Mouse (Mus musculus): ENCODE measurements around the gene Dhtkd1.
"Not testable (repeated sequence)": the region's sequence is repeated elsewhere in the genome, so short reads cannot be mapped to it uniquely, and the experiment has no call there.

Dhtkd1 gene

DNA sequence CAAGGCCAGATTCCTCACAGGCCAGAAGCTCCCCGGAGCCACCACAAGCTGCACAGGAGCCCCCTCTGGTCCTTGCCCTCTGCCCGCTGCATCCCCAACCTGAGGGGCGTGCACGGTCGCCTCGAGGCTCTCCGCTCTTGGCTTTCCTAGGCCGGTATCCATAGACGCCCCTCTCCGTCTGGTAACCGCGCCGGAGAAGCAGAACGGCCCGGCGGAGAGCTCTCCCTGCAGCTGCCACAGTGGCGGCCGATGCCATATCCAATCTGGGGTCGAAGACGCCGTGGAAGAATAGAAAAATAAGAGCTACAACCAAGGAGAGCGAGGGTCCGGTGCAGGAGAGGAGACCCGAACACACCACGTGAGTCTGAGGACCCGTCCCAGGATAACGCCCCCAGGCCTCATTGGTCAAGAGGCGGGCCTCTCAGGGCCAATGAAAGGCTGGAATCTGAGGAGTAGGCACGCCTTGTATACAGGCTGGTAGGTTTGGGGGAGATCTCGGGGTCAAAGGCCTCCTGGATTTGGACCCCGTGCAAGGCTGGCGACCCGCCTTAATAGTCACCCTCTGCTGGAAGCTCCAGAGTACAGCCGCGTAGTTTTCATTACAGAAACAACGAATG is at the start of gene Dhtkd1:
Gene Dhtkd1, minus strand, starts transcription at position 377 of the 617 bp plus-strand sequence.
- peak; percentile 71 for DNase-seq

DNA sequence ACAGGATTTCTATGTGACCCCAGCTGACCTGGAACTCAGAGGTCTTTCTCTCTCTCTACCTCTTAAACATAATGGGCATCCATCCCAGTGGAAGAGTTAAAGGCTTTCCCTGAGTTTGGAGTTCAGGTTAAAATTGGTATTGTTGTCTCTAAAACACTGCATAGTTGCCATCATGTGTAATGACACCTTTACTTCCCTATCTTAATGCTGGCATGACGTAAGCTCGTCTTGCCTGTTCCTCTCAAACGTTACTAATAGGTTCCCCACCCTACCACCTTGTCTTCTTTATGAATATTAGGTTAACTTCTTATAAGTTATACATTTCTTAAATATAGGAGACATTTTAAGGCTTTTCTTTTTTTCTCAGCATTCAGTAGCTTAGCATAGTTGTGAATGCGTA is 34.9 kb upstream of the Dhtkd1 start:
- DNase-seq, result no peak

DNA sequence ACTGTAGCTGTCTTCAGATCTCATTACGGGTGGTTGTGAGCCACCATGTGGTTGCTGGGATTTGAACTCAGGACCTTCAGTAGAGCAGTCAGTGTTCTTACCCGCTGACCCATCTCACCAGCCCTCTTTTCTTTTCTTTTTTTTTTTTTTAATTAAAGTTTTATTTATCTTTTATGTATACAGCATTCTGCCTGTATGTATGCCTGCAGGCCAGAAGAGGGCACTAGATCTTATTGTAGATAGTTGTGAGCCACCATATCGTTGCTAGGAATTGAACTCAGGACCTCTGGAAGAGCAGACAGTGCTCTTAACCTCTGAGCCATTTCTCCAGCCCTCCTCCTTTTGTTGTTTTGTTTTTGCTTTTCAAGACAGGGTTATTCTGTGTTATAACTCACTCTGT is 28.0 kb upstream of the Dhtkd1 start:
- DNase-seq, result not testable (repeated sequence)

DNA sequence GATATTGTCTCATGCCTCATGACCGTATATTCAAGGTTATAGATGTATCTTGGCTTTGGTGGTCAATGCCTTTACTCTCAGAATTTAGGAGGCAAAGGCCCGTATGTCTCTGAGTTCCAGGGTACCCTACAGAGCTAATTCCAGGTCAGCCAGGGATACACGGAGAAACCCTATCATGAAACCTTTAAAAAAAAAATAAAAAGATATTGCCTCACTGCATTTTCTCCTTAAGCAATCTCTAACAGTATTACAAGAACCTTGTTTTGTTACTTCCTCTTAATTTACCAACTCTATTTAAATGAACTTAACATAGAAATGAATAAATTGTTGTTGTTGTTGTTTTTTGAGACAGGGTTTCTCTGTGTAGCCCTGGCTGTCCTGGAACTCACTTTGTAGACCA is 23.4 kb upstream of the Dhtkd1 start:
- DNase-seq, result no peak

DNA sequence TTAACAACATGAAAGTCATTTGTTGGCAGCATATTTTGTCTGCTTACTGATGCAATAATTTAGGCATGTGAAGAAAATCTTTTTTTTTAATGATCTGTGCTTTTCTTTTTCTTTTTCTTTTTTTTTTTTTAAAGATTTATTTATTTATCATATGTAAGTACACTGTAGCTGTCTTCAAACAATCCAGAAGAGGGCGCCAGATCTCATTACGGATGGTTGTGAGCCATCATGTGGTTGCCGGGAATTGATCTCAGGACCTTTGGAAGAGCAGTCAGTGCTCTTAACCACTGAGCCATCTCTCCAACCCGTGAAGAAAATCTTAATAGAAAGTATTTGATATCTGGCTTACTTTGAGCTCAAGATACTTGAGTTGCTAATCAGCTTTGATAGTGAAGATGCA is 21.1 kb upstream of the Dhtkd1 start:
- not testable (repeated sequence) for DNase-seq

DNA sequence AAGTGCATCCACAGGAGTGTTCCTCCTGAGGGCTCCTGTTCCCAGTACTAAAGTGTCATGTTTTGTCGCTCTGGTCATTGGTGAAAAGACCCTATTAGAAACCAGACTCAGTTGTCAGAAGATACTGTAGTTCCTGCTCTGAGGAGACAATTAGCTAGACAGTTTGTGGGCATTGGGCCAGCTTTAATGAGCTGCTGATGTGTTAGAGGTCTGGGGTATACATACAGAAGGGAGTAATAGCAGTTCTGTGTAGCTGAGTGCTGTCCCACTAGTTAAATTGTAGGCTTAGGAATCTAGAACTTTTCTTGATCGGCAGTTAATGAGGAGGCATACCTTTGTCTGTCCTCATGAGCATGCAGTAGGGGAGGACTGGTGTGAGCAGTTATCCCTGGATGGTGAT is 19.7 kb upstream of the Dhtkd1 start:
- DNase-seq, result no peak

DNA sequence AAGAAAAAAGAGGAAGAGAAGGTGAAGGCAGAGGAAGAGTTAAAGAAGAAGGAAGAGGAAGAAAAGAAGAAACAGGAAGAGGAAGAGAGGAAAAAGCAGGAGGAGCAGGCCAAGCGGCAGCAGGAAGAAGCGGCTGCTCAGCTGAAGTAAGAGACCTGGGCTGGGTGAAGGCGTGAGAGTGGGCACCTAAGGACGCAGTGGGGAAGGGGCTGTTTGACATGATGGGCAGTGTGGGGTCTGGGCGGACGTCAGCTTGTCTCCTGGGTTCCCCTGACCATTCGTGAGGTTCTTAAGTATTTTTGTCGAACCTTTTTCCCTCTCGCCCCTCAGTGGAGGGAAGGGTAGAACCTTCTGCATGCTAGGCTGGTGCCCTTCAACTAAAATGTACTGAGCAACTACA is 15.1 kb upstream of the Dhtkd1 start:
- no peak for DNase-seq

DNA sequence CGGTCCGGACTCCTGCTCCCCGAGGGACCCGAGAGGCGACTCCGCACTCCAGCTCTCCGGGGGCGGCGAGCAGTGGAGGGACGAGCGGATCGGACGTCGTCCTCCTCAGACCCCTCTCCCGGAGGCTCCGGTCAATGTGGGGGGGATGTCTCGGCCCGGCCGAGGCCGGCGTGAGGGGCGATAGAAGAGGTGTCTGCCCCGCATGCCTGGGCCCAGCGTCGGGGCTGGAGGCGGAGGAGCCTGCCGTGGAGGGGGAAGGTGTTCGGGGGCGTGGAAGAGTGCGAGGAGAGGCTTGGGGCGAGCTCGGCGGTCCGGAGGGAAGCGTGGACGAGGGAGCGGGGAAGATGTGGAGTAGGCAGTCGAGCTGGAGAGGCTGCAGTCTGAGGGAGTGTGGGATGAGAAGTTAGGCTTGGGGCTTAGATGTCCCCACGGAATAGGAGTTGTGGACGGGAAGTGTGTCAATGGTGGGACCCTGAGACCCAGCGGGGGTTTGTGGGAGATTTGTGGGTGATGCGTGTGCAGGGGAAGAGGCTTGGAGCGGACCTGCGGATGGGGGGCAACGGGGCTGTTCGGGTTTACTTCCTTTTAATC is 9.1 kb upstream of the Dhtkd1 start:
- peak; percentile 11 for DNase-seq

DNA sequence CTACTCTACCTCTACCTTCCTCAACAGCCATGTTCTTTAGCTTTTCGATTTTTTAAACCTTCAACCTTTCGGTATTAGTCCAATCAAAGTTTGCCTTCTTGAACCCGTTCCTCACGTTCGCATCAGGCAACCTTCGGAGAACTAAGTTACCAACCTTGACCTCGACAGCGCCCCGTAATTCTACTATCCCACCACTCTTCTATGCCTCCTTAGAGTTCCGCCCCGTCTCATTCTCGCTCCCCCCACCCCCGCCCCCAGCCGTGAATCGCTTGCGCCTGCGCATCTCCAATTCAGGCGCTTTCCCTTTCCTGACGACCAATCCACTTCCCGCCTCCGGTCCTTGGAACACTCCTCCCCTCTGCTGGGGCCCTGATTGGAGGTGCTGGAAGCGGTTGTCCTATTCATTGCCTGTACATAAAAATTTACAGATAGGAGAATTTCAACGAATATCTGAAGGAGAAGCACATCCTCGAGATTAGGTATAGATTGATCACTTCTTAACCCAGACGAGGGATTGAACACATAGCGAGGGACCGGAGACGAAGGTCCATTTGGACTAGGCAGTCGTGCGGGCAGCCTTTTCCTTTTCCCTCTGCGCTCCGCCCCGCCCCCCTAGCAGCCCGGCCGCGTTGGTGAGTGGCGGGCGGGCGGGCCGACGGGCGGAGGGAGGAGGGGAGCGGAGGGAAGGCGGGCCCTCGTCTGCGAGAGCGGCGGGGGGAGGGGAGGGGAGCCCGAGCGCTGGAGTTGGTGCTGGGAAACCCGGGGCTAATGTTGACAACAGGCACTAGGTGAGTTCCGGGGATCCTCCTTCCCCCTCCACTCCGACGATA is 8.4 kb upstream of the Dhtkd1 start, which contains the start of gene Upf2:
Gene Upf2, plus strand, starts transcription at position 704 of the 830 bp plus-strand sequence.
- DNase-seq, result peak; percentile 97

DNA sequence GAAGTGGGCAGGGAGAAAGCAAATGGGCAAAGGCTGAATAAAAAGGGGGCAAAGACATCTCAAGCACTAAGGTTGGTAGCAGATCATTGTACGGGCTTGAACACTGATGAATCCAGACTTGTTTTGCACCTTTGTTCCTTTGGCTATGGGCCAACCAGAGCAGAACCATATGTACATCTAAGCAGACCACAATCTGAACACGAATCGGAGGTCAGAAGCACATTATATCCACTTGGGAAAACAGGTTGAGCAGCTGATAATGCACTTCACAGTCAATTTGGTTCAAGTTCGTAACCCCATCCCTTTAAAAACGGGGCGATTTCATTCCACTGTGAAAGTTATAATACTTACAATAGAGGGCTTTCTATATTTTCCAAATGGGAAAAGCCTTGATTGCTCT is 7.7 kb upstream of the Dhtkd1 start:
- DNase-seq, result peak; percentile 29

DNA sequence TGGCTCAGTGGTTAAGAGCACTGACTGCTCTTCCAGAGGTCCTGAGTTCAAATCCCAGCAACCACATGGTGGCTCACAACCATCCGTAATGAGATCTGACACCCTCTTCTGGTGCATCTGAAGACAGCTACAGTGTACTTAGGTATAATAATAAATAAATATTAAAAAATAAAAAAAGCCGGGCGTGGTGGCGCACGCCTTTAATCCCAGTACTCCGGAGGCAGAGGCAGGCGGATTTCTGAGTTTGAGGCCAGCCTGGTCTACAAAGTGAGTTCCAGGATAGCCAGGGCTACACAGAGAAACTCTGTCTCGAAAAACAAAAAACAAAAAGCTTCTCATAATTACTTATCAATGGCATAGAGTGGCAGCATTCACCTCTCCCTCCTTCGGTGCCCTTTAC is 7.2 kb upstream of the Dhtkd1 start:
- not testable (repeated sequence) for DNase-seq

DNA sequence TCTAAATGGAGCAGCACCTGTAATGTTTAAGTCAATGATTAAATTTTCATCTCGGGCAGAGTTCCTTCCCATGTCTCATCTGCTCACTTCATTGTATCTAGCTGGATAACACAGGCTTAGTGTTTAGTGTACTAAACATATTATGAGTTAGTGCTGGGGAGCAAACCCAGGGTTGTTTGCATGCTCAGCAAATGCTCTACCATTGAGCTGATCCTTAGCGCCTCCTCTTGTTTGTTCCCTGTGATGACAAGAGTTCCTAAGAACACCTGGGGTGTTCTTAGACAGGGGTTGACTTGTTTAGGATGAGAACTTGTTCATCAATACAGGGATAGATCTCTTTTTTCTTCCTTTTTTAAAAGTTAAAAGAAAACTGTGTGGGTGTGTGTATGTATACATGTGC is 6.4 kb upstream of the Dhtkd1 start:
- no peak for DNase-seq

DNA sequence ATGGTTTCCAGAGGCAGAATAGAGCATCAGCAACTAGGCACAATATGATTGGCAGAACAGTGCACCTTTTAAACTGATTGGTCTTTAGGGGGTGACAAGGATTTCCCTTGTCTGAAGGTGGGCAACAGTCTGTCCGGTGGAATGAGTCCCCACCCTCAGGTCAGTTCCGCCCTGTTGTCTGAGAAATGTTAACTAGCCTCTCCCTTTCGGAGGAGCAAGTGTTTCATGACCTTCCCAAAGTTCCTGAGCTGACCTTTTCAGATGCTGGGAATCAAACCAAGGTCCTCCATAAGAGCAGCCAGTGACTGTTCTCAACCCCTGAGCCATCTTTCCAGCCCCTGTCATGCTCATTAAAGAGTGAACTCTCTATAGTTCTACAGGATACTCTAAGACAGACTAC is 4.3 kb upstream of the Dhtkd1 start:
- DNase-seq, result no peak

DNA sequence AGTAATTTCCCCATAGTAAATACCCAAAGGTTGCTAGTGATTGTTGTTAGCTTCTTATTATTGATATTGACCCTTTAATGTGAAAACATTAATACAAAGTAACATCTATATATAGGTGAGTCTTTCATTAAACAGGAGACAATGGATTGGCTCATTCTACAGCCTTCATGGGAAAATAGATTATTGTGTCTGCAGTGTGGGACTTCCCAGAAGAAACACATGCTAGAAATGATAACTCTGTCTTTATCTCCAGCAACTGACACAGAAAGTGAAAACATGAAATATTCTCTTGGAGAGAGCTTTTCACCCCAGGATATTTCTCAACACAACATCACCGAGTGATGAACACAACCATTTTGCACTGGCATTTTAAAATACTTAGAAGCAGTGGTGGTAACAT is 3.0 kb upstream of the Dhtkd1 start:
- no peak for DNase-seq

DNA sequence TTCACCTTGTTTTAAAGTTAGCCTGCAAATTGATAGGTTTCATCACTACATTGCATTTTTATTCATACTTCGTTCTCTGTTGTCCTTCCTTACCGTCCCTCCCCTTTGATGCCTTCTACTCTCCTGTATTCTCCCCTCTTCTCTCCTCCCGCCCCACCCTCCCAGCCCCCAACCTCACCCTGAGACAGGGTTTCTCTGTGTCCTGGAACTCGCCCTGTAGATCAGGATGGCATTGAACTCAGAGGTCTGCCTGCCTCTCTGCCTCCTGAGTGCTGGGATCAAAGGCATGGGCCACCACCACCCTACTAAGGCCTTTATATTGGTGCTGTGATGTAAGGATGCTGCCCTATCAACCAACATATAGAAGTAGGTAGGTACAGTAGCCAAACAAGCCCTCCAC is 479 bp upstream of the Dhtkd1 start:
- no peak for DNase-seq

DNA sequence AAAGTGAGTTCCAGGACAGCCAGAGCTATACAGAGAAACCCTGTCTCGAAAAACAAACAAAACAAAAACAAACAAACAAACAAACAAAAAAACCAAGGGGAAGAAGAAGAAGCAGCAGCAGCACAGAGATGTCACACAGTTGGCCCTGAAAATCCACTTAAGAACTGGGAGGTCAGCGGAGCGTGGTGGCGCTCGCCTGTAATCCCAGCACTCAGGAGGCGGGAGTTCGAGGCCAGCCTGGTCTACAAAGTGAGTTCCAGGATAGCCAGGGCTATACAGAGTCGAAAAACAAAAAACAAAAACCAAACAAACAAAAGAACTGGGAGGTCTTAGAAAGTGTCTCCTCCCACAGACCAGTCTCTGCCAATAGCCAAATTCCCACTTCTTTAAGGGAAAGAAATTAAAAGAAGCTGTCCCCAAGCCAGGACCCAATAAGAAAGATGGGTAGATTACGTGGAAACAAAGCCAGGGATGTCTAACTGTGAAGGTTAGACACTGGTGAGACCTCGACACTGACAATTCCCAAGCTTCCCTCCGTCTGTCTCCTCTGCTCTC is 654 bp downstream of the Dhtkd1 start:
- no peak for DNase-seq

DNA sequence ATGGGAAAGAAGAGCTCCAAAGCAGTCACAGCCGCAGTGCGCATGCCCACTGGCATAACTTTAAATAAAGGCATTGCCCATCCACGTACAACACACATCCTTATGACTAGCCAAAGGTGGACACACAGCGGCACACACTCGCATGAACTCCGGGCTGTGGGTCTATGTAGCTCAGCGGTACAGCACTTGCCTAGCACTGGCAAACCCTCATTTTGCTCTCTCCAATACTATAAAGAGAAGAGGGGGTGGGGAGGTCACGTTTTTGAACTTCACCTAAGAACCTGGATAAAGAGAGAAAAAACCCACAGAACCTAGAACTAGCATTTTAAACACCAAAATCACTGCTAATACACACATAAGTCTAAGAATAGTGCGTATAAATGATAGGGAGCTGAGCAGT is 1.7 kb downstream of the Dhtkd1 start:
- DNase-seq, result no peak

DNA sequence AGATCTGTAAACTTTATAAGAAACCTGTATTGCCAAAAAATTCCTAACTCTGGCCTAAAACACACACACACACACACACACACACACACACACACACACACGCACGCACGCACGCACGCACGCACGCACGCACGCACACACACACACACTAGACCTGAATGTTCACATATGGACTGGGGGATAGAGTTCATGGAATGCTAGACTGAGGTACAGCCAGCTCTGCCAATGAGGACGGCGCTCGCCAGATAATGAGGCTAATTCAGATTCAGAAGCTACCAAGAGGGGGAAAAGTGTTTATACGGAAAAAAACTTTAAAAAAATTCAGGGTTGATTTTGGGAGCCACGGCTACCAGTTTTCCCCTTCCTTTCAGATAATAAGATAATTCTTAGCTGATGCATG is 2.7 kb downstream of the Dhtkd1 start:
- DNase-seq, result no peak

DNA sequence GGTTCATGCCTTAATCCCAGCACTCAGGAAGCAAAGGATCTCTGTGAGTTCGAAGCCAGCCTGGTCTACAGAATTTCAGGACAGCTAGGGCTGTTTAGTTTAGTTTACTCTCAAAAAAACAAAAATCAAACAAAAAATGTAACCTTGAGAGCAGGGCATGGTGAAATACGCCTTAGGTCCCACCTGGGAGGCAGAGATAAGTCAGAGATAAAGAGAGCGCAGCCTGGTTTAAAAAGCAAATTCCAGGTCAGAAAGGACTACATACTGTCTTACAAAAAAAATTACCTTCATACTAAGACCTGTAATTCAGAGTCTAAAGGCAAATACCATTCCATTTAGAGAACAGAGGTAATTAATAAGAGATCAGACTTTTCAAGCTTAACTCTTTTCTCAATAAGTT is 3.3 kb downstream of the Dhtkd1 start:
- DNase-seq, result no peak

DNA sequence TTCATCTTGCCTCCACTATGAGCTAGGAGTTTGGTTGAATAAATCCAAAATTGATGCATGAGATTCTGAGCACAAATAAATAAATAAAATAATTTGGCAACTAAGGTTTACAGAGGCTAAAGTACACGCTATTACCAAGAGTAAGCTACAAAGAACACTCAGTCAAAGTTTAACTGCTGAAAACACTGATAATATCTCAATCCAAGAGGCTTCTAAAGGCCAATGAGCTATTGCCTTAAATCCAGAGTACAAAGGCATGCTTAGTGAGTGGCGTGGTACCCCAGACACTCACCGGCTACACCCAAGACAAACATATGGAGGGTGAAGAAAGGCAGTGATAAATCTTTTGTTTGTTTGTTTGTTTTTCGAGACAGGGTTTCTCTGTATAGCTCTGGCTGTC is 6.0 kb downstream of the Dhtkd1 start:
- DNase-seq, result no peak

DNA sequence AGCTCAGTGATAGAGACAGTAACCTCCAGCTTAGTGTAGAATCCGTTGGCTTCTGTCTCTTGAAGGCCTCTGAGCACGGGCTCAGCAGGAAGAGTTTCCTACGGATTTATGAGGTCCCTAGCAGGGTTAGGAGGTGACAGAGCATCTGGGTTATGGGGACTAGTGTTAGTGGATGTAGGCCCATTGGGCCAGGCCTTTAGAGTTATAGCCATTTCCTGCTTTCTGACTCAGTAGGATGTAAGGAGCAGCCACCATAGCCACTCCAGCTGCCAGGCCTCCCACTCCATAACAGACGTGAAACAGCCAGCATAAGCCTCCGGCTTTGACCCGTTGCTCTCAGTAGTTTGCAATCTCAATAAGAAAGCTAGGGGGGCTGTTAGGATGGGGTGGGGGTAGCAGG is 6.5 kb downstream of the Dhtkd1 start:
- DNase-seq, result no peak

DNA sequence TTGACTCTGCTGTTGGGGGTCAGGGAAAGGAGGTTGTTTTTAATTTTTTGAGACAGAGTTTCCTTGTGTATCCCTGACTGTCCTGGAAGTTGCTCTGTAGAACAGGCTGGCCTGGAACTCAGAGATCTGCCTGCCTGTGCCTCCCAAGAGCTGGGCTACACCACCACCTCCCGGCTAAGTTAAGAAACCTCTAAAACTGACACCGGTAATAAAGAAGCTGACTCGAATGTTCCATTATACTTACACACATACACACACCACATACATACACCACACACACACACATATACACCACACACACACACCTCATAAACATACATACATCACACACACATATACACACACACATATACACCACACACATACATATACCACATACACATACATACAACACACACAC is 7.7 kb downstream of the Dhtkd1 start:
- DNase-seq, result no peak

DNA sequence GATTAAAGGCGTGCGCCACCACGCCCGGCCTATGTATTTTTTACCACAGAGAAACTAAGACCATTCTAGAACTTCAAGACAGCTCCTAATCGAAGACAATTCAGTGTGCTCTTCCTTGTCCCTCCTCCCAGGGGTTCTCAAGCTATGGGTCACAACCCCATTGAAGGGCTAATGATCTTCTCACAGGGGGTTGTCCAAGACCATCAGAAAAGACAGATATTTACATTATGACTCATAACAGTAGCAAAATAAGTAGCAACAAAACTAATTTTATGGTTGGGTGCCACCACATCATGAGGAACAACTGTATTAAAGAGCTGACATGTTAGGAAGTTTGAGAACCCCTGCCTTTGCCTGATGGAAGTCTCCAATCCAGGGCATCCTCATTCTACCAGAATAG is 10.7 kb downstream of the Dhtkd1 start:
- no peak for DNase-seq
